Mouse (Mus musculus) limb, embryonic 14.5 days (tissue): ENCODE measurements at regions not wholly inside any gene's neighbourhood (a gene's known extent, or its start where the extent isn't known, plus 50 kb on each side); places are given as distances from the start of the nearest gene placed in this dataset.

ENCODE experiments used
- ATAC-seq: fragments of 200-750 bp; cut with Nextera tagmentation; 2 replicates; pipeline ENCODE4 v1.8.0; 2017; ENCODE audit warnings: low read depth, moderate number of reproducible peaks, moderate TSS enrichment; ENCODE audit not compliant: low FRiP score
- DNase-seq: peaks from one replicate; pipeline ENCODE4 v3.0.0-alpha.2; 2015; ENCODE audit warnings: low spot score
- H3K27ac ChIP-seq: fragments of 300-500 bp; sonication (generic); replicated peaks from 2 replicates; pipeline ENCODE4 v1.5.1; 2014; ENCODE audit warnings: low read depth, mild to moderate bottlenecking, low read length, moderate library complexity, mixed read lengths
- H3K27me3 ChIP-seq: fragments of 300-500 bp; sonication (generic); 2 replicates; pipeline ENCODE4 v1.6.1; 2014; ENCODE audit warnings: low read length, mixed read lengths; ENCODE audit not compliant: control insufficient read depth, insufficient read depth
- H3K36me3 ChIP-seq: fragments of 300-500 bp; sonication (generic); 2 replicates; pipeline ENCODE4 v1.6.1; 2014; ENCODE audit warnings: mild to moderate bottlenecking, low read length, moderate library complexity, mixed read lengths; ENCODE audit not compliant: control insufficient read depth, insufficient read depth
- H3K4me1 ChIP-seq: fragments of 300-500 bp; sonication (generic); 2 replicates; pipeline ENCODE4 v1.6.1; 2014; ENCODE audit warnings: antibody characterized with exemption, low read length, mixed read lengths; ENCODE audit not compliant: control insufficient read depth, insufficient read depth
- H3K4me2 ChIP-seq: fragments of 300-500 bp; sonication (generic); replicated peaks from 2 replicates; pipeline ENCODE4 v1.6.1; 2014; ENCODE audit warnings: low read depth, mild to moderate bottlenecking, low read length, moderate library complexity; ENCODE audit not compliant: severe bottlenecking
- H3K4me3 ChIP-seq: fragments of 300-500 bp; sonication (generic); replicated peaks from 2 replicates; pipeline ENCODE4 v1.5.1; 2014; ENCODE audit warnings: low read length
- H3K9ac ChIP-seq: fragments of 300-500 bp; sonication (generic); 2 replicates; pipeline ENCODE4 v1.6.1; 2014; ENCODE audit warnings: mild to moderate bottlenecking, low read depth, low read length, moderate library complexity; ENCODE audit not compliant: severe bottlenecking
- H3K9me3 ChIP-seq: fragments of 300-500 bp; sonication (generic); 2 replicates; pipeline ENCODE4 v1.6.1; 2016; ENCODE audit warnings: low read length; ENCODE audit not compliant: control insufficient read depth
- POLR2A ChIP-seq: fragments of 200-500 bp; IDR thresholded peaks from 2 replicates; pipeline ENCODE4 v1.8.0; 2012; ENCODE audit warnings: inconsistent platforms, mild to moderate bottlenecking, moderate library complexity, borderline replicate concordance; ENCODE audit not compliant: insufficient read depth, insufficient read length; ENCODE audit errors: extremely low read depth
- WGBS: fragments of 180-500 bp; shearing (Covaris S2); extraction: QIAGEN DNeasy Blood & Tissue Kit; methylation state at CpG from one replicate; pipeline ENCODE4 v1.1.7; 2014; 5-methylcytosine and 5-hydroxymethylcytosine counted together

- WGBS = 68% methylated on average over 1 of the region's 1 CpGs
- no peak overlapping the region for H3K4me3 ChIP-seq
Observed at GRCm38 (mm10) chr4:75042640-75043039, 235.5 kb downstream of the Dmac1 start.

GRCm38 (mm10) chr4:75041930-75042579, 236.1 kb downstream of the Dmac1 start:
- Histone ChIP-seq H3K4me1 (no peaks in the 10 kb centered on the region), H3K36me3 (no peaks in the 10 kb centered on the region), H3K4me2 (no peak overlapping the region), H3K4me3 (no peak overlapping the region), H3K9me3 (no peaks in the 10 kb centered on the region), H3K27ac (no peak overlapping the region), H3K9ac (no peak overlapping the region), H3K27me3 (no peaks in the 10 kb centered on the region)
- ATAC-seq (no peak), DNase-seq (no peak)
- TF ChIP-seq POLR2A = no peak
- 69% methylated on average over 1 of the region's 1 CpGs for WGBS

More at GRCm38 (mm10) chr4:75042640-75043039, 235.5 kb downstream of the Dmac1 start:
- TF ChIP-seq POLR2A = no peak
- no peak overlapping the region for H3K4me2 ChIP-seq
- no peaks in the 10 kb centered on the region for H3K36me3 ChIP-seq
- no peaks in the 10 kb centered on the region for H3K9me3 ChIP-seq
- DNase-seq = no peak
- no peak overlapping the region for H3K27ac ChIP-seq
- no peak overlapping the region for H3K9ac ChIP-seq
- H3K4me1 ChIP-seq = no peaks in the 10 kb centered on the region
- ATAC-seq = no peak
- no peaks in the 10 kb centered on the region for H3K27me3 ChIP-seq
